Mouse (Mus musculus) liver, adult 2 months (tissue): ENCODE measurements at regions not wholly inside any gene's neighbourhood (a gene's known extent, or its start where the extent isn't known, plus 50 kb on each side); places are given as distances from the start of the nearest gene placed in this dataset.

ENCODE experiments used
- DNase-seq: peaks from one replicate; pipeline ENCODE4 v3.0.0-alpha.2; 2011; ENCODE audit warnings: low read depth, low spot score; ENCODE audit errors: extremely low read depth
- H3K27ac ChIP-seq: fragments of 200-500 bp; replicated peaks from 2 replicates; pipeline ENCODE4 v1.5.1; 2012; ENCODE audit warnings: low read depth, mild to moderate bottlenecking, control low read depth, inconsistent platforms, low read length; ENCODE audit not compliant: insufficient read depth
- H3K27me3 ChIP-seq: fragments of 200-500 bp; 2 replicates; pipeline ENCODE4 v1.6.1; 2012; ENCODE audit warnings: mild to moderate bottlenecking, moderate library complexity, low read length, inconsistent platforms; ENCODE audit not compliant: control insufficient read depth, insufficient read depth
- H3K36me3 ChIP-seq: fragments of 200-500 bp; 2 replicates; pipeline ENCODE4 v1.6.1; 2012; ENCODE audit warnings: low read length, inconsistent platforms; ENCODE audit not compliant: control insufficient read depth, insufficient read depth
- H3K4me1 ChIP-seq: fragments of 200-500 bp; 2 replicates; pipeline ENCODE4 v1.6.1; 2011; ENCODE audit warnings: low read length; ENCODE audit not compliant: control insufficient read depth, insufficient read depth
- H3K4me3 ChIP-seq: fragments of 200-500 bp; 2 replicates; pipeline ENCODE4 v1.5.1; 2011; ENCODE audit warnings: low read depth, mild to moderate bottlenecking, control low read depth, low read length, moderate library complexity; ENCODE audit not compliant: insufficient read depth
- H3K79me2 ChIP-seq: fragments of 200-500 bp; 2 replicates; pipeline ENCODE4 v1.6.1; 2012; ENCODE audit warnings: inconsistent platforms, mild to moderate bottlenecking, low read length, moderate library complexity; ENCODE audit not compliant: control insufficient read depth, insufficient read depth
- H3K9ac ChIP-seq: fragments of 200-500 bp; 2 replicates; pipeline ENCODE4 v1.6.1; 2012; ENCODE audit warnings: low read depth, mild to moderate bottlenecking, control low read depth, inconsistent platforms, low read length
- CTCF ChIP-seq: fragments of 200-500 bp; IDR thresholded peaks from 2 replicates; pipeline ENCODE4 v1.5.1; 2011; ENCODE audit warnings: low read depth, low read length, control low read depth
- POLR2A ChIP-seq: fragments of 200-500 bp; IDR thresholded peaks from 2 replicates; pipeline ENCODE4 v1.6.1; 2011; ENCODE audit warnings: low read length, control low read depth; ENCODE audit not compliant: insufficient read depth; ENCODE audit errors: extremely low read depth
- WGBS: fragments of 180-500 bp; shearing (Covaris S2); methylation state at CpG from one replicate; pipeline ENCODE4 v1.1.7; 2018; 5-methylcytosine and 5-hydroxymethylcytosine counted together

GRCm38 (mm10) chr16:21004871-21005270 is 148.9 kb downstream of the Teddm3 start:
- Histone ChIP-seq H3K27ac (no peak overlapping the region), H3K36me3 (no peaks in the 10 kb centered on the region), H3K27me3 (no peaks in the 10 kb centered on the region), H3K79me2 (no peaks in the 10 kb centered on the region), H3K9ac (no peak overlapping the region), H3K4me3 (no peak overlapping the region), H3K4me1 (no peaks in the 10 kb centered on the region)
- no peak for DNase-seq
- TF ChIP-seq CTCF (no peak), POLR2A (no peak)

DNA sequence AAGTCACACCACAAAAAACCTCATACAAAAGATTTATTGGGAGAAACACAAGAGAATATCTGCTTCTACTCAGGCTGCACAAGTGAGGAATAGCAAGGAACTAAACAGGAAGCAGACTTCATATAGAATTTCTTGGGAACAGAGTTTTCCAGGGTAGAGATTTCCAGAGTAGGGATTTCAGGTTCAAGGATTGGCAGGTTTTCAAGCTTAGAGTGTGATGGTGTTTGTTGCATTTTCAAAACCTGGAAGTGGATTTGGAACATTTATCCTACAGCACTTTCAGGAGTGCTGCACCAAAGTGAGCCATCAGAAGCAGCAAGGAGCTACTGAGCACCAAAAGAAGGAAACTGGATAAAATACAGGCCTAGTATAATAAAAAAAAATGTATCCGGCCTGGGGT is 152.7 kb downstream of the Teddm3 start:
- WGBS: 80% methylated on average over 1 of the region's 1 CpGs
- no peak overlapping the region for H3K4me3 ChIP-seq
- H3K27ac ChIP-seq: no peak overlapping the region
- no peaks in the 10 kb centered on the region for H3K27me3 ChIP-seq
- no peaks in the 10 kb centered on the region for H3K4me1 ChIP-seq
- TF ChIP-seq CTCF (no peak), POLR2A (no peak)
- no peaks in the 10 kb centered on the region for H3K79me2 ChIP-seq
- no peaks in the 10 kb centered on the region for H3K36me3 ChIP-seq
- DNase-seq: no peak
- no peak overlapping the region for H3K9ac ChIP-seq

DNA sequence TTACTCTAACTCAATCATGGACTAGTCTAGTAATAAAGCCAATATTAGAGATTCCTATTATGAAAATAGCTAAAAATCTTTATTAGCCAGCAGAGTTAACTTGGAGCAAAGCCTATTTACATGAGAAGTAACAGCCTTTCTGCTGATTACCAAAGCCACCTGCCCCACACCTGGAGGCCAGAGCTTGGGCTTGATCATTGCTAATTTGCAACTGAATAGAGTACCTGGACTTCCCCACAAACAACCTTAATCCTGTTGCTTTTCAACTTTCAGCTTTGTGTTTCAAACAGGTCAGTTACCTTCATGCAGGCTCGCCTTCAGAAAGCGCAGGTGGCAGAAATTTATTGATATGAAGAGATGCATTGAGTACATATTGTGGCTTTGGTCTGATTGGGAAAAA is 163.3 kb downstream of the Teddm3 start:
- no peak overlapping the region for H3K9ac ChIP-seq
- H3K27me3 ChIP-seq: no peaks in the 10 kb centered on the region
- 88% methylated on average over 2 of the region's 2 CpGs for WGBS
- H3K36me3 ChIP-seq: no peaks in the 10 kb centered on the region
- no peak for DNase-seq
- TF ChIP-seq POLR2A (no peak), CTCF (no peak)
- H3K79me2 ChIP-seq: no peaks in the 10 kb centered on the region
- H3K27ac ChIP-seq: no peak overlapping the region
- no peaks in the 10 kb centered on the region for H3K4me1 ChIP-seq
- H3K4me3 ChIP-seq: no peak overlapping the region

- DNase-seq: no peak
- Histone ChIP-seq H3K27ac (no peak overlapping the region), H3K9ac (no peak overlapping the region), H3K4me1 (no peaks in the 10 kb centered on the region), H3K79me2 (no peaks in the 10 kb centered on the region), H3K4me3 (no peak overlapping the region), H3K36me3 (no peaks in the 10 kb centered on the region), H3K27me3 (no peaks in the 10 kb centered on the region)
- 59% methylated on average over 2 of the region's 2 CpGs for WGBS
- TF ChIP-seq POLR2A (no peak), CTCF (no peak)
Measured at GRCm38 (mm10) chr16:20975406-20975805, 178.4 kb downstream of the Teddm3 start.

DNA sequence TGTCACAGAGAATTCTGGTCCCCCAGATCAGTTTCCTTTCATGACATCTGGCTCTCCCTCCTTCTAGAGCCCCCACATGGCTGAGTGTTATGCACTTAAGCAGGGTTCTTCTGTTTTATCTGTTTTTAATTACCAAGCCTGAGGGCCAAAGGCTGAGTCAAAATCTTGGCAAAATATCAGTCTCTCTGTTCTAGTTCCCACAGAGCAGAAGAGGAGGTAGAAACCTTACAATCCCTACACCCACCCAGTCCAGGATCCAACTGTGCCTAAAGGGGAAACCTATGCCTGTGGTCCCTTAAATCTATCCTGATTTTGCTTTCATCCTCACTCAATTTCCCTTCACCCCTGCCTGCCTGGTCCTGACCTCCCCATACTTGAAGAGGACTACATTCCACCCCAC is 181.4 kb downstream of the Teddm3 start:
- Histone ChIP-seq H3K9ac (no peak overlapping the region), H3K4me3 (no peak overlapping the region), H3K27ac (no peak overlapping the region), H3K36me3 (no peaks in the 10 kb centered on the region), H3K27me3 (no peaks in the 10 kb centered on the region), H3K4me1 (no peaks in the 10 kb centered on the region), H3K79me2 (no peaks in the 10 kb centered on the region)
- no peak for DNase-seq
- no peak for TF ChIP-seq POLR2A
- TF ChIP-seq CTCF: no peak

DNA sequence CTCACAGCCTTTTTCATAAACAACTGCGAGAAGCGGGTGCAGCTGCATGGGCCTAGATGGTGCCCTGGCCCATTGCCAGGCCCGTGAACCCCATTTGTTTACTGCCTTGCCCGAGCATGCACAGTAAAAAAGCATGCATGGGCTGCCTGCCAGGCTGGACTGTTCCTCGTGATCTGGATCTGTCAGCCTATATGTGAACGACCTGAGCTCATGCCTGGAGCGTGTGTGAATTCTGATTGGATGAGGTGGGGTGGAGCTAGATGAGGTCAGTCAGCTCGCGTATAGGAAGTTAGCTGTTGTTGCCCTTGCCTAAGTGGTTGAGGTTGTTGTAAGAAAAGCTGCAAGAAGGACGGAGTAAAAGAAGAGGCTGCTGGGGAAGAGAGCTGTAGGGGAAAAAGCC is 194.9 kb downstream of the Teddm3 start:
- Histone ChIP-seq H3K4me3 (no peak overlapping the region), H3K27me3 (no peaks in the 10 kb centered on the region), H3K79me2 (no peaks in the 10 kb centered on the region), H3K4me1 (no peaks in the 10 kb centered on the region), H3K27ac (no peak overlapping the region), H3K9ac (no peak overlapping the region), H3K36me3 (no peaks in the 10 kb centered on the region)
- 74% methylated on average over 10 of the region's 10 CpGs for WGBS
- no peak for DNase-seq
- TF ChIP-seq POLR2A (no peak), CTCF (no peak)
